Mouse (Mus musculus): ENCODE measurements around the gene Calm4. TPM values are rescaled to one million over a fixed set of nuclear protein-coding genes. Genes with fewer than 3 reads are reported as not detected.
A peak's percentile ranks its signal among the peaks of the same experiment; 100 is the strongest.

Calm4 gene
- polyA plus RNA-seq, 1 experiment from 2014 or later = 280 TPM

- 71% methylated on average over 10 of the region's 10 CpGs for WGBS
- Histone ChIP-seq H3K27ac (replicated peaks) (peak overlapping the region; percentile 35; the same call in 1 of the 2 replicates), H3K27me3 (ENCODE audit: control insufficient read depth, insufficient read depth, low read length) (no peaks in the 10 kb centered on the region), H3K4me1 (replicated peaks; ENCODE audit: control insufficient read depth, insufficient read depth) (0 out of 2 replicates have a peak, but pooled peaks cover 2% of the 10 kb centered on the region), H3K9me3 (ENCODE audit: control insufficient read depth, low read length) (no peaks in the 10 kb centered on the region), H3K4me2 (replicated peaks; ENCODE audit: low read depth) (no peak overlapping the region), H3K9ac (ENCODE audit: low read length) (no peak overlapping the region), H3K4me3 (ENCODE audit: low read depth, low read length) (no peak overlapping the region), H3K36me3 (ENCODE audit: control insufficient read depth, insufficient read depth, low read length) (no peaks in the 10 kb centered on the region)
- ATAC-seq (ENCODE audit: low FRiP score, low TSS enrichment) = peak; percentile 77
- peak; percentile 60 for DNase-seq (ENCODE audit: low spot score)
- TF ChIP-seq CTCF (IDR thresholded peaks at IDR 0.05; ENCODE audit: low read depth) (peak; percentile 34), EP300 (optimal IDR thresholded peaks at IDR 0.05) (peak; percentile 85)
Measured at GRCm38 (mm10) chr13:3862922-3863580, 25.5 kb downstream of the Calm4 start.

GRCm38 (mm10) chr13:3865648-3866354, 28.2 kb downstream of the Calm4 start:
- Histone ChIP-seq H3K9me3 (ENCODE audit: control insufficient read depth, low read length) (no peaks in the 10 kb centered on the region), H3K4me2 (replicated peaks; ENCODE audit: low read depth) (no peak overlapping the region), H3K27ac (replicated peaks) (peak overlapping the region; percentile 73), H3K36me3 (ENCODE audit: control insufficient read depth, insufficient read depth, low read length) (no peaks in the 10 kb centered on the region), H3K27me3 (ENCODE audit: control insufficient read depth, insufficient read depth, low read length) (no peaks in the 10 kb centered on the region), H3K9ac (ENCODE audit: low read length) (no peak overlapping the region), H3K4me3 (ENCODE audit: low read depth, low read length) (no peak overlapping the region), H3K4me1 (replicated peaks; ENCODE audit: control insufficient read depth, insufficient read depth) (0 out of 2 replicates have a peak, but pooled peaks cover 2% of the 10 kb centered on the region)
- TF ChIP-seq EP300 (optimal IDR thresholded peaks at IDR 0.05) (no peak), CTCF (IDR thresholded peaks at IDR 0.05; ENCODE audit: low read depth) (no peak)
- ATAC-seq (ENCODE audit: low FRiP score, low TSS enrichment) (peak; percentile 83), DNase-seq (ENCODE audit: low spot score) (peak; percentile 61)
- WGBS = 62% methylated on average over 14 of the region's 14 CpGs

GRCm38 (mm10) chr13:3866355-3867052, 28.9 kb downstream of the Calm4 start:
- no peak overlapping the region for H3K9ac ChIP-seq (ENCODE audit: low read length)
- H3K36me3 ChIP-seq (ENCODE audit: control insufficient read depth, insufficient read depth, low read length) = no peaks in the 10 kb centered on the region
- H3K4me2 ChIP-seq (replicated peaks; ENCODE audit: low read depth) = no peak overlapping the region
- 0 out of 2 replicates have a peak, but pooled peaks cover 2% of the 10 kb centered on the region for H3K4me1 ChIP-seq (replicated peaks; ENCODE audit: control insufficient read depth, insufficient read depth)
- H3K9me3 ChIP-seq (ENCODE audit: control insufficient read depth, low read length) = no peaks in the 10 kb centered on the region
- H3K27me3 ChIP-seq (ENCODE audit: control insufficient read depth, insufficient read depth, low read length) = no peaks in the 10 kb centered on the region
- 73% methylated on average over 8 of the region's 8 CpGs for WGBS
- peak overlapping the region; percentile 73 for H3K27ac ChIP-seq (replicated peaks)
- DNase-seq (ENCODE audit: low spot score) (peak; percentile 35), ATAC-seq (ENCODE audit: low FRiP score, low TSS enrichment) (peak; percentile 38; the same call in 1 of the 2 replicates)
- H3K4me3 ChIP-seq (ENCODE audit: low read depth, low read length) = no peak overlapping the region
- no peak for TF ChIP-seq EP300 (optimal IDR thresholded peaks at IDR 0.05)
- TF ChIP-seq CTCF (IDR thresholded peaks at IDR 0.05; ENCODE audit: low read depth) = no peak

GRCm38 (mm10) chr13:3867158-3867557, 29.6 kb downstream of the Calm4 start:
- Histone ChIP-seq H3K9me3 (ENCODE audit: control insufficient read depth, low read length) (no peaks in the 10 kb centered on the region), H3K4me2 (replicated peaks; ENCODE audit: low read depth) (no peak overlapping the region), H3K27ac (replicated peaks) (no peak overlapping the region), H3K36me3 (ENCODE audit: control insufficient read depth, insufficient read depth, low read length) (no peaks in the 10 kb centered on the region), H3K27me3 (ENCODE audit: control insufficient read depth, insufficient read depth, low read length) (no peaks in the 10 kb centered on the region), H3K4me1 (replicated peaks; ENCODE audit: control insufficient read depth, insufficient read depth) (0 out of 2 replicates have a peak, but pooled peaks cover 2% of the 10 kb centered on the region), H3K4me3 (ENCODE audit: low read depth, low read length) (no peak overlapping the region), H3K9ac (ENCODE audit: low read length) (no peak overlapping the region)
- DNase-seq (ENCODE audit: low spot score) (no peak), ATAC-seq (ENCODE audit: low FRiP score, low TSS enrichment) (no peak)
- TF ChIP-seq CTCF (IDR thresholded peaks at IDR 0.05; ENCODE audit: low read depth) = no peak
- WGBS = 66% methylated on average over 6 of the region's 6 CpGs

GRCm38 (mm10) chr13:3869901-3870300, 32.3 kb downstream of the Calm4 start:
- TF ChIP-seq EP300 (optimal IDR thresholded peaks at IDR 0.05) = no peak
- no peak for TF ChIP-seq CTCF (IDR thresholded peaks at IDR 0.05; ENCODE audit: low read depth)
- H3K4me2 ChIP-seq (replicated peaks; ENCODE audit: low read depth) = no peak overlapping the region
- H3K4me3 ChIP-seq (ENCODE audit: low read depth, low read length) = no peak overlapping the region
- no peaks in the 10 kb centered on the region for H3K9me3 ChIP-seq (ENCODE audit: control insufficient read depth, low read length)
- no peaks in the 10 kb centered on the region for H3K36me3 ChIP-seq (ENCODE audit: control insufficient read depth, insufficient read depth, low read length)
- DNase-seq (ENCODE audit: low spot score) (no peak), ATAC-seq (ENCODE audit: low FRiP score, low TSS enrichment) (no peak)
- 0 out of 2 replicates have a peak, but pooled peaks cover 2% of the 10 kb centered on the region for H3K4me1 ChIP-seq (replicated peaks; ENCODE audit: control insufficient read depth, insufficient read depth)
- H3K27ac ChIP-seq (replicated peaks) = no peak overlapping the region
- H3K27me3 ChIP-seq (ENCODE audit: control insufficient read depth, insufficient read depth, low read length) = no peaks in the 10 kb centered on the region
- no peak overlapping the region for H3K9ac ChIP-seq (ENCODE audit: low read length)
